ENCODE assay signal across 8 mouse cellular contexts in genomic region chr10:88356114-88356982, GRCm38 (mm10). TPM values are rescaled to one million over a fixed set of nuclear protein-coding genes. Genes with fewer than 3 reads are reported as not detected.
DNase-seq lines count a peak whose midpoint lies in the region; ATAC-seq lines count a peak whose summit lies in the region.

No protein-coding gene starts in this region.

- peak overlapping the region; percentile 78 for H3K4me2 ChIP-seq in liver, embryonic 12.5 days

- WGBS in liver, embryonic 12.5 days (ENCODE audit: insufficient replicate concordance) = 9% methylated on average over 21 of the region's 21 CpGs

- no peaks in the 10 kb centered on the region for H3K36me3 ChIP-seq in erythroblast, embryonic 14.5 days (ENCODE audit: control insufficient read depth)
- no peaks in the 10 kb centered on the region for H3K36me3 ChIP-seq in liver, embryonic 12.5 days

- peak overlapping the region; percentile 40 for H3K9ac ChIP-seq in liver, embryonic 12.5 days

- peak; percentile 9 for DNase-seq in thymus, postnatal 4 days
- DNase-seq in thymus, postnatal 14 days = no peak
- DNase-seq in adrenal gland, adult 2 months = no peak
- no peak for DNase-seq in spleen, postnatal 14 days (ENCODE audit: low spot score in 2 of 2)
- DNase-seq in retina, postnatal 1 day = no peak

- peaks cover 26% of the 10 kb centered on the region for H3K27me3 ChIP-seq in erythroblast, embryonic 14.5 days (ENCODE audit: control insufficient read depth)
- H3K27me3 ChIP-seq in liver, embryonic 12.5 days (replicated peaks) = peaks cover 28% of the 10 kb centered on the region

- no peaks in the 10 kb centered on the region for H3K9me3 ChIP-seq in erythroblast, embryonic 14.5 days (ENCODE audit: control insufficient read depth, low read length)
- no peaks in the 10 kb centered on the region for H3K9me3 ChIP-seq in liver, embryonic 12.5 days (replicated peaks)

- peaks cover 10% of the 10 kb centered on the region for H3K4me1 ChIP-seq in erythroblast, embryonic 14.5 days (ENCODE audit: control insufficient read depth)
- H3K4me1 ChIP-seq in liver, embryonic 12.5 days = peaks cover 13% of the 10 kb centered on the region

- no peak for ATAC-seq in erythroblast, adult 5-6 weeks (replicated peaks; ENCODE audit: low FRiP score, poor library complexity, severe bottlenecking)
- ATAC-seq in liver, embryonic 12.5 days = peak; percentile 38

- H3K27ac ChIP-seq in liver, embryonic 12.5 days = no peak overlapping the region

- peak overlapping the region; percentile 60 for H3K4me3 ChIP-seq in erythroblast, embryonic 14.5 days (replicated peaks)
- peak overlapping the region; percentile 60 for H3K4me3 ChIP-seq in liver, embryonic 12.5 days

RNA-seq across cellular contexts. Expression of gene Dram1, which starts 22.5 kb away (rescaled TPM):
- not detected in 2 replicates for polyA plus RNA-seq in erythroblast, embryonic 14.5 days (2012)
- 13.8 and 19.0 TPM in 2 replicates for total RNA-seq in erythroblast, adult 5-6 weeks (2015; ENCODE audit: low replicate concordance)
- total RNA-seq in erythroblast, adult 5-6 weeks (2017; ENCODE audit: low replicate concordance) = 7.5 and 11.8 TPM in 2 replicates
- 0.64 and 0.86 TPM in 2 replicates for polyA plus RNA-seq in liver, embryonic 12.5 days (2016; fragmentation: Nextera tagmentation; extraction: Ambion mirVana)
- 10 to 100 TPM; 10.2 to 23.5 TPM for total RNA-seq in adrenal gland, adult 2 months (2021)
- polyA plus RNA-seq in adrenal gland, adult 2 months (2012; rRNA removed) = 18.1 and 39.3 TPM in 2 replicates

RNA-seq across cellular contexts. Expression of gene Gnptab, which starts 22.6 kb away (rescaled TPM):
- 0.01 and 0.08 TPM in 2 replicates for polyA plus RNA-seq in erythroblast, embryonic 14.5 days (2012)
- total RNA-seq in erythroblast, adult 5-6 weeks (2015; ENCODE audit: low replicate concordance) = 19.2 and 20.2 TPM in 2 replicates
- 7.9 and 11.0 TPM in 2 replicates for total RNA-seq in erythroblast, adult 5-6 weeks (2017; ENCODE audit: low replicate concordance)
- polyA plus RNA-seq in liver, embryonic 12.5 days (2016; fragmentation: Nextera tagmentation; extraction: Ambion mirVana) = 7.3 and 8.2 TPM in 2 replicates
- total RNA-seq in adrenal gland, adult 2 months (2021) = 10 to 100 TPM; 31.1 to 36.3 TPM
- polyA plus RNA-seq in adrenal gland, adult 2 months (2012; rRNA removed) = 4.6 and 4.7 TPM in 2 replicates

Comparison
In these comparisons a context has a peak if more than half of its experiments do, and no peak if none do; other contexts are left out.
1. RNA of gene Dram1, which starts 22.5 kb away (polyA plus RNA-seq): 18.1 to 39.3 TPM in adrenal gland, adult 2 months; 0.64 to 0.86 TPM in liver, embryonic 12.5 days and not detected in erythroblast, embryonic 14.5 days; every median in the first group is over 10 times any median in the second.